Mouse (Mus musculus) kidney, postnatal 14 days (tissue): Measurements from ENCODE around the gene Vmn1r48.
"Not testable (repeated sequence)": the region's sequence is repeated elsewhere in the genome, so short reads cannot be mapped to it uniquely, and the experiment has no call there.

Source experiments
- DNase-seq: peaks from one replicate; pipeline ENCODE4 v3.0.0; 2022; ENCODE audit warnings: mixed read lengths

Gene Vmn1r48

DNA sequence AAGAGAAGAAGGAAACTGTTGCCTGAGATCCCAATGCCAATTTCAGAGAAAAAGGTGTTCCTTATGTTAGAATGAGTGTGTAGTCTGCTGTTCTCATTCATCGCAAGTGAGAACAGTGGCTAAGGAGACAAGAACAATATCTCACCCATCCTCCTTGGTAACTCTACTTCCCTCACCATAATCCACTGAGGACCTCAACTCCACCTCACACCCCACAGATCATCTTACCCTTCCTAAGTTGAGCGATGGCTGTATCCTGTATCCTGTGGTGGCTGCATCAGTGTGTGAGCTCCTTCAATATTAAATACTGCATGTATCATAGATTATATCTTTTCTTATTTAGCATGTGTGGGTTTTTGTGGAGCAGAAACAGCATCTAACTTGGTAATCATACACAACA lies at the start of gene Vmn1r48:
Vmn1r48 (minus strand) TSS at position 101 of the 400 bp plus-strand sequence.
- DNase-seq = not testable (repeated sequence)

GRCm38 (mm10) chr6:90078406-90078805 lies 41.8 kb upstream of the Vmn1r48 start, which contains the start of gene Vmn1r49:
Gene Vmn1r49, minus strand, starts transcription at chr6:90078506.
- no peak for DNase-seq

DNA sequence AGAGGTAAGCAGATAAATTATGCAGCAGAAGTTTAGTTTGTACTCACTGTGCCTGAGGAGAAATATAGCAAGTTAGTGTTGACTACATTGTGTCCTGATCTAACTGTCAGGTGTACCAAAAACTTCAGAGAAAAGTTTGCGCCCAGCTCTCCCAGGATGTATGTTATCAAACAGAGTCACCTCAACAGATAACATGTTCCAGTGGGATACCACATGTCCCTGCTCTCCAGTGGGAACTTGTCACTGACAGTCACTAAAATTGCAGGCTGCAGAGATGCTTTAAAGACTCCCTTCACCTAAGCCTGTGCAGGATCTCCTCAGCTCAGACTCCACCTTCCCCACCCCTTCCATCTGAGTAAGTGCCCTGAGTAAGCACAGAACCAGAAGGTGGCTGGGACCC lies 20.8 kb downstream of the Vmn1r48 start, which contains the start of gene Vmn1r47:
Vmn1r47 (plus strand) TSS at position 301 of the 400 bp plus-strand sequence.
- not testable (repeated sequence) for DNase-seq

GRCm38 (mm10) chr6:89985989-89986388 lies 50.7 kb downstream of the Vmn1r48 start:
- no peak for DNase-seq
